Mouse (Mus musculus): ENCODE measurements around the gene Gdap1l1. TPM values are rescaled to one million over a fixed set of nuclear protein-coding genes. Genes with fewer than 3 reads are reported as not detected.

The Gdap1l1 gene
- polyA plus RNA-seq, 1 experiment = 0.31 TPM

- WGBS = 84% methylated on average over 11 of the region's 11 CpGs
- H3K27me3 ChIP-seq (replicated peaks; ENCODE audit: control insufficient read depth, insufficient read depth, low read length) = no peaks in the 10 kb centered on the region
- DNase-seq = no peak
- no peak overlapping the region for H3K27ac ChIP-seq (ENCODE audit: insufficient read depth, low read depth, low read length)
- H3K4me1 ChIP-seq (ENCODE audit: control insufficient read depth, insufficient read depth, low read length) = 0 out of 2 replicates have a peak, but pooled peaks cover 2% of the 10 kb centered on the region
- no peaks in the 10 kb centered on the region for H3K36me3 ChIP-seq (ENCODE audit: control insufficient read depth, insufficient read depth, low read length)
- no peak overlapping the region for H3K4me3 ChIP-seq (ENCODE audit: insufficient read depth, low read depth, low read length)
- no peak for TF ChIP-seq CTCF (conservative IDR thresholded peaks at IDR 0.05; ENCODE audit: insufficient read depth, insufficient read length, low read depth, low read length)
- TF ChIP-seq POLR2A (IDR thresholded peaks at IDR 0.05; ENCODE audit: low read depth, low read length) = no peak
Measured at GRCm38 (mm10) chr2:163462801-163463200, 24.5 kb downstream of the Gdap1l1 start.

GRCm38 (mm10) chr2:163463251-163463769 lies 25.0 kb downstream of the Gdap1l1 start:
- Histone ChIP-seq H3K4me1 (ENCODE audit: control insufficient read depth, insufficient read depth, low read length) (0 out of 2 replicates have a peak, but pooled peaks cover 2% of the 10 kb centered on the region), H3K36me3 (ENCODE audit: control insufficient read depth, insufficient read depth, low read length) (no peaks in the 10 kb centered on the region), H3K27me3 (replicated peaks; ENCODE audit: control insufficient read depth, insufficient read depth, low read length) (no peaks in the 10 kb centered on the region), H3K27ac (ENCODE audit: insufficient read depth, low read depth, low read length) (no peak overlapping the region), H3K4me3 (ENCODE audit: insufficient read depth, low read depth, low read length) (no peak overlapping the region)
- DNase-seq = no peak
- TF ChIP-seq POLR2A (IDR thresholded peaks at IDR 0.05; ENCODE audit: low read depth, low read length) = no peak
- TF ChIP-seq CTCF (conservative IDR thresholded peaks at IDR 0.05; ENCODE audit: insufficient read depth, insufficient read length, low read depth, low read length) = no peak
- 67% methylated on average over 10 of the region's 10 CpGs for WGBS

GRCm38 (mm10) chr2:163463998-163464397 lies 25.7 kb downstream of the Gdap1l1 start:
- WGBS = 53% methylated on average over 4 of the region's 4 CpGs
- DNase-seq = peak; percentile 14
- H3K36me3 ChIP-seq (ENCODE audit: control insufficient read depth, insufficient read depth, low read length) = no peaks in the 10 kb centered on the region
- TF ChIP-seq CTCF (conservative IDR thresholded peaks at IDR 0.05; ENCODE audit: insufficient read depth, insufficient read length, low read depth, low read length) = no peak
- no peak for TF ChIP-seq POLR2A (IDR thresholded peaks at IDR 0.05; ENCODE audit: low read depth, low read length)
- no peak overlapping the region for H3K27ac ChIP-seq (ENCODE audit: insufficient read depth, low read depth, low read length)
- H3K4me3 ChIP-seq (ENCODE audit: insufficient read depth, low read depth, low read length) = no peak overlapping the region
- H3K27me3 ChIP-seq (replicated peaks; ENCODE audit: control insufficient read depth, insufficient read depth, low read length) = no peaks in the 10 kb centered on the region
- H3K4me1 ChIP-seq (ENCODE audit: control insufficient read depth, insufficient read depth, low read length) = 0 out of 2 replicates have a peak, but pooled peaks cover 2% of the 10 kb centered on the region

- H3K27ac ChIP-seq (ENCODE audit: insufficient read depth, low read depth, low read length) = no peak overlapping the region
- TF ChIP-seq POLR2A (IDR thresholded peaks at IDR 0.05; ENCODE audit: low read depth, low read length) (no peak), CTCF (conservative IDR thresholded peaks at IDR 0.05; ENCODE audit: insufficient read depth, insufficient read length, low read depth, low read length) (no peak)
- DNase-seq = no peak
- no peaks in the 10 kb centered on the region for H3K36me3 ChIP-seq (ENCODE audit: control insufficient read depth, insufficient read depth, low read length)
- WGBS = 65% methylated on average over 6 of the region's 6 CpGs
- H3K4me3 ChIP-seq (ENCODE audit: insufficient read depth, low read depth, low read length) = no peak overlapping the region
- 0 out of 2 replicates have a peak, but pooled peaks cover 2% of the 10 kb centered on the region for H3K4me1 ChIP-seq (ENCODE audit: control insufficient read depth, insufficient read depth, low read length)
- H3K27me3 ChIP-seq (replicated peaks; ENCODE audit: control insufficient read depth, insufficient read depth, low read length) = no peaks in the 10 kb centered on the region
Measured at GRCm38 (mm10) chr2:163464562-163464961, 26.3 kb downstream of the Gdap1l1 start.

GRCm38 (mm10) chr2:163466771-163467170 lies 28.5 kb downstream of the Gdap1l1 start:
- TF ChIP-seq CTCF (conservative IDR thresholded peaks at IDR 0.05; ENCODE audit: insufficient read depth, insufficient read length, low read depth, low read length) (no peak), POLR2A (IDR thresholded peaks at IDR 0.05; ENCODE audit: low read depth, low read length) (no peak)
- Histone ChIP-seq H3K36me3 (ENCODE audit: control insufficient read depth, insufficient read depth, low read length) (no peaks in the 10 kb centered on the region), H3K27me3 (replicated peaks; ENCODE audit: control insufficient read depth, insufficient read depth, low read length) (no peaks in the 10 kb centered on the region), H3K4me3 (ENCODE audit: insufficient read depth, low read depth, low read length) (no peak overlapping the region), H3K27ac (ENCODE audit: insufficient read depth, low read depth, low read length) (no peak overlapping the region), H3K4me1 (ENCODE audit: control insufficient read depth, insufficient read depth, low read length) (peaks cover 8% of the 10 kb centered on the region; the same call in 1 of the 2 replicates)
- no peak for DNase-seq
- WGBS = 70% methylated on average over 8 of the region's 8 CpGs

- DNase-seq = no peak
- no peak overlapping the region for H3K4me3 ChIP-seq (ENCODE audit: insufficient read depth, low read depth, low read length)
- H3K4me1 ChIP-seq (ENCODE audit: control insufficient read depth, insufficient read depth, low read length) = peaks cover 9% of the 10 kb centered on the region; the same call in 1 of the 2 replicates
- H3K27me3 ChIP-seq (replicated peaks; ENCODE audit: control insufficient read depth, insufficient read depth, low read length) = no peaks in the 10 kb centered on the region
- no peak overlapping the region for H3K27ac ChIP-seq (ENCODE audit: insufficient read depth, low read depth, low read length)
- H3K36me3 ChIP-seq (ENCODE audit: control insufficient read depth, insufficient read depth, low read length) = no peaks in the 10 kb centered on the region
- TF ChIP-seq CTCF (conservative IDR thresholded peaks at IDR 0.05; ENCODE audit: insufficient read depth, insufficient read length, low read depth, low read length) (no peak), POLR2A (IDR thresholded peaks at IDR 0.05; ENCODE audit: low read depth, low read length) (no peak)
- WGBS = 89% methylated on average over 6 of the region's 6 CpGs
Measured at GRCm38 (mm10) chr2:163467585-163467984, 29.3 kb downstream of the Gdap1l1 start.

GRCm38 (mm10) chr2:163468866-163469265 lies 30.6 kb downstream of the Gdap1l1 start:
- Histone ChIP-seq H3K4me1 (ENCODE audit: control insufficient read depth, insufficient read depth, low read length) (peaks cover 9% of the 10 kb centered on the region; the same call in 1 of the 2 replicates), H3K36me3 (ENCODE audit: control insufficient read depth, insufficient read depth, low read length) (no peaks in the 10 kb centered on the region), H3K4me3 (ENCODE audit: insufficient read depth, low read depth, low read length) (no peak overlapping the region), H3K27ac (ENCODE audit: insufficient read depth, low read depth, low read length) (no peak overlapping the region), H3K27me3 (replicated peaks; ENCODE audit: control insufficient read depth, insufficient read depth, low read length) (no peaks in the 10 kb centered on the region)
- no peak for DNase-seq
- 96% methylated on average over 6 of the region's 6 CpGs for WGBS
- TF ChIP-seq POLR2A (IDR thresholded peaks at IDR 0.05; ENCODE audit: low read depth, low read length) (no peak), CTCF (conservative IDR thresholded peaks at IDR 0.05; ENCODE audit: insufficient read depth, insufficient read length, low read depth, low read length) (no peak)
